Mouse (Mus musculus) C2C12 (cell line): ENCODE data around the gene Ank2. TPM values are rescaled to one million over a fixed set of nuclear protein-coding genes. Genes with fewer than 3 reads are reported as not detected.

Experiments
- H3K27me3 ChIP-seq: one replicate; pipeline ENCODE4 v1.6.1; 2011; ENCODE audit not compliant: control insufficient read depth, insufficient read depth, insufficient read length
- H3K36me3 ChIP-seq: one replicate; pipeline ENCODE4 v1.6.1; 2011; ENCODE audit not compliant: control insufficient read depth, insufficient read depth
- H3K4me3 ChIP-seq: one replicate; pipeline ENCODE4 v1.5.1; 2011; ENCODE audit warnings: mild to moderate bottlenecking, control low read depth; ENCODE audit not compliant: poor library complexity, insufficient read depth, severe bottlenecking
- H3K79me2 ChIP-seq: one replicate; pipeline ENCODE4 v1.6.1; 2011; ENCODE audit not compliant: control insufficient read depth, insufficient read depth
- H3K79me3 ChIP-seq: one replicate; pipeline ENCODE4 v1.6.1; 2011; ENCODE audit warnings: low read depth, control low read depth
- H3ac ChIP-seq: one replicate; pipeline ENCODE3; 2011; ENCODE audit warnings: low read depth; ENCODE audit not compliant: control insufficient read depth, insufficient read length
- CEBPB ChIP-seq: IDR thresholded peaks from one replicate; pipeline ENCODE4 v1.6.1; 2011; ENCODE audit warnings: low read depth, mild to moderate bottlenecking, control low read depth, moderate library complexity
- CTCF ChIP-seq: IDR thresholded peaks from one replicate; pipeline ENCODE4 v1.5.1; 2011; ENCODE audit not compliant: control insufficient read depth, insufficient read depth, insufficient read length
- FOSL1 ChIP-seq: IDR thresholded peaks from one replicate; pipeline ENCODE4 v1.8.0; 2011; ENCODE audit warnings: mild to moderate bottlenecking, low read length; ENCODE audit not compliant: poor library complexity, insufficient read depth, severe bottlenecking
- MAX ChIP-seq: IDR thresholded peaks from one replicate; pipeline ENCODE4 v1.6.1; 2011; ENCODE audit warnings: mild to moderate bottlenecking, control low read depth
- MYOD1 ChIP-seq: IDR thresholded peaks from one replicate; pipeline ENCODE4 v1.6.1; 2011; ENCODE audit warnings: low read depth; ENCODE audit not compliant: control insufficient read depth, insufficient read length
- MYOG ChIP-seq: IDR thresholded peaks from one replicate; pipeline ENCODE4 v1.6.1; 2011; ENCODE audit not compliant: control insufficient read depth, insufficient read length; ENCODE audit errors: extremely low read depth
- USF1 ChIP-seq: IDR thresholded peaks from one replicate; pipeline ENCODE4 v1.6.1; 2011; ENCODE audit warnings: low read depth, mild to moderate bottlenecking, control low read depth, moderate library complexity
- polyA plus RNA-seq: library from polyadenylated mRNA; unstranded; fragments of >200 nt; fragmentation: generic; extraction: Trizol; gene quantifications from one replicate; pipeline ENCODE4 v1.2.1, GENCODE M21; 2012; ENCODE audit warnings: missing spikeins

Gene Ank2
- polyA plus RNA-seq, 1 experiment = 3.5 TPM

DNA sequence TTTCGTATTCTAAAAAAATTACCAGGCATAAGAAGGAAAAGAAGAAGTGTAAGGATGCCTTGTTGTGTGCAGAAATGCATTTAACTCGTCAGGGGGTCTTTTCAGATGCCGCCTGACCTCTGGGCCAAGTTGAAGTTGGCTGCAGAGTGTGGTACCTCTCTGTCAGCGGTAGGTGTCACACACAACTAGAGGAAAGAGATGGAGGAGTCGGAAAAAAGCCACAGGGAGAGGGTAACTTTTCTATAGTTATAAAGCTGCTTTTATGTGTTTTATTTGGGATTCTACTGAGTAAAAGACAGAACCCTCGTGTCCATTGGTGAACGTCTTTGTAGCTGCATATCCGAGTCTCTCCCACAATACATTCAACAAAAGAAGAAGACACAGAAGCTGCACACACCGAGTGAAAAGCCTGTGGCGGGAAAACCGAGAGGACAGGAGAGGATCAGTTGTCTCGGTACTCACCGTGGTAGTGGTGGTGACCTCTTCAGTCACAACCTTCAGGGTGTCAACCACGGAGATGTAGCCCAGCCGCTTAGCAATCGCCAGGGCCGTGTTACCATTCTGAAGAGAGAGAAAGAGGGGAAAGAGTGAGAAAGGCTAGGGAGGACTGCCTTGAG lies 501.7 kb downstream of the Ank2 start:
- Histone ChIP-seq H3K79me3 (no peaks in the 10 kb centered on the region), H3ac (no peak overlapping the region), H3K4me3 (no peak overlapping the region), H3K36me3 (no peaks in the 10 kb centered on the region), H3K27me3 (no peaks in the 10 kb centered on the region), H3K79me2 (no peaks in the 10 kb centered on the region)
- TF ChIP-seq FOSL1 (no peak), USF1 (no peak), CEBPB (no peak)

DNA sequence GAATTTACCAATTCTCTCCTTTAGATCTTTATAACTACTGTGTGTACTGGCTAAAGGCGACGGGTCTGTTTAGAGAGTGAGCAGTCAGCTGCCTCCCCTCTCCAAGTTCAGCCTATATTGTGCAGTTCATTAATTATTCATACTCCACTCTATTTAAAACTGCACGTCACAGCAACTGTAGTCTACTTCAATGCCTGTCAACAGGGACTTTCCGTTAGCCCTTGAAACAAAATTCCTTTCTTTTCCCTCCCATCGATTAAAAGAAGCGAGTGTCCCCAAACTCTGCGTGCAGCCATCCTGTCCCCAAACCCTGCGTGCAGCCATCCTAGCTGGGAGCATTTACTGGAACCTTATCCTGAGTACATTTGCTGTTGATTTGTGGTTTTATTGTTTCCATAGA lies 502.4 kb downstream of the Ank2 start:
- H3K27me3 ChIP-seq = no peaks in the 10 kb centered on the region
- H3K79me2 ChIP-seq = no peaks in the 10 kb centered on the region
- H3K79me3 ChIP-seq = no peaks in the 10 kb centered on the region
- H3K36me3 ChIP-seq = no peaks in the 10 kb centered on the region
- no peak overlapping the region for H3ac ChIP-seq
- H3K4me3 ChIP-seq = no peak overlapping the region
- TF ChIP-seq FOSL1 (no peak), CEBPB (no peak), MYOG (no peak), USF1 (no peak), MYOD1 (no peak), MAX (no peak), CTCF (no peak)

DNA sequence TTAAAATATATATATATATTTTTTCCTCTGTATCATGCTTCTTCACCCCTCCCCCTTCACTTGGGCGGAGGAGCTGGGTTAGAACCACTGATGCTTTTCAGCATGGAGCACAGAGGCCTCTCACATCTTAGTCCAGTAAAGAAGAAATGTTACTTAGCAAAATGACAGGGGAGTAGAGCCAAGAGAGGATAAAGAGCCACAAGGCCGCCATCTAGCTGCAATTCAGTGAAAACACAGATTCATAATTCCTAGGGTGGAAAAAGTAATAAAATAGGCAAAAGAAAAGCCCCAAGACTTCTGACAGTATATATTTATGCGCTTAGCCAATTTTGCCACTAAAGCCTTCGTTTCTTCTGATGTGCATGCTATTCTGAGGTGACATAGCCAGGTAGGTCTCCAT lies 503.2 kb downstream of the Ank2 start:
- no peaks in the 10 kb centered on the region for H3K79me3 ChIP-seq
- H3K36me3 ChIP-seq = no peaks in the 10 kb centered on the region
- H3K27me3 ChIP-seq = no peaks in the 10 kb centered on the region
- no peaks in the 10 kb centered on the region for H3K79me2 ChIP-seq
- H3K4me3 ChIP-seq = no peak overlapping the region
- H3ac ChIP-seq = no peak overlapping the region
- no peak for TF ChIP-seq MAX
- no peak for TF ChIP-seq MYOG
- TF ChIP-seq CEBPB = no peak
- TF ChIP-seq CTCF = no peak
- no peak for TF ChIP-seq MYOD1
- TF ChIP-seq USF1 = no peak
- TF ChIP-seq FOSL1 = no peak

DNA sequence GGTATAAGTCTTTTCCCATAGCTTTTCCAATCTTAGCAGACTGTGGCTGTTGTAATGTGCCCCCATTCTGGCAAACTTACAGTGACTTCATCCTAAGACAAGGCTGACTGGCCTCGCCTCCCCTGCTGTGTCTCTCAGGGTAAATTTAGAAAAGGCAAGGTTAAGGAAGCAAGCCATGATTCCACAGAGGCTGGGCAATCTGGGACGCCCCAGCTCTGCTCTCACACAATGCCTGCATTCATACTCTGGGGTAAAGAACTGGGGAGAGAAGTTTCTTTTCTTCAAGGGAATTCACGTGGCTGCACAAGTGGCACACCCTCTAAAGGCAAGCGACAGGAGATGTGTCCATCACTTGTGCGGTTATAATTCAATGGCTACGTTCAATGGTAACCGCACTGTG lies 505.0 kb downstream of the Ank2 start:
- H3K36me3 ChIP-seq = no peaks in the 10 kb centered on the region
- no peak overlapping the region for H3K4me3 ChIP-seq
- no peaks in the 10 kb centered on the region for H3K27me3 ChIP-seq
- no peak for TF ChIP-seq MYOD1
- no peak for TF ChIP-seq USF1
- no peak for TF ChIP-seq MYOG
- TF ChIP-seq MAX = no peak
- no peak for TF ChIP-seq CEBPB
- no peak for TF ChIP-seq CTCF
- no peak for TF ChIP-seq FOSL1
- no peaks in the 10 kb centered on the region for H3K79me3 ChIP-seq
- no peaks in the 10 kb centered on the region for H3K79me2 ChIP-seq
- H3ac ChIP-seq = no peak overlapping the region

DNA sequence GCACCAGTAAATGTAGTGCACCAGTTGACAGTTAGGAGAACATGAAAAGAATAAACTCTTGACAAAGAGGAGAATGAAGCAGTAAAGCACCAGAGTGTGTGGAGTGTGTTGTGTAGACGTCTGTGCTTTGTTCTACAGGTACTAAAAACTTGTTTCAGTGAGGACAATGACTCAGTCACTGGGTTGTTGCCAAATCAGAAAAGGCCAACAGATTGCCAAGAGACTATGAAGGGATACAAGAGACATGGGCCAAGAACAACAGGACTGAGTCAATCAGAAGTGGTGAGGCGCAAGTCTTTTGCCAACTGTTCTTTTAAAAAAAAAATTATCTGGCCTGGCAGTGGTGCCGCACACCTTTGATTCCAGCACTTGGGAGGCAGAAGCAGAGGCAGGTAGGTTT lies 509.2 kb downstream of the Ank2 start:
- H3K36me3 ChIP-seq = no peaks in the 10 kb centered on the region
- no peak for TF ChIP-seq MAX
- no peak for TF ChIP-seq MYOD1
- TF ChIP-seq CTCF = no peak
- TF ChIP-seq FOSL1 = no peak
- TF ChIP-seq CEBPB = no peak
- no peak for TF ChIP-seq MYOG
- no peak for TF ChIP-seq USF1
- H3K27me3 ChIP-seq = no peaks in the 10 kb centered on the region
- H3K79me2 ChIP-seq = no peaks in the 10 kb centered on the region
- H3K79me3 ChIP-seq = no peaks in the 10 kb centered on the region
- H3ac ChIP-seq = no peak overlapping the region
- no peak overlapping the region for H3K4me3 ChIP-seq

DNA sequence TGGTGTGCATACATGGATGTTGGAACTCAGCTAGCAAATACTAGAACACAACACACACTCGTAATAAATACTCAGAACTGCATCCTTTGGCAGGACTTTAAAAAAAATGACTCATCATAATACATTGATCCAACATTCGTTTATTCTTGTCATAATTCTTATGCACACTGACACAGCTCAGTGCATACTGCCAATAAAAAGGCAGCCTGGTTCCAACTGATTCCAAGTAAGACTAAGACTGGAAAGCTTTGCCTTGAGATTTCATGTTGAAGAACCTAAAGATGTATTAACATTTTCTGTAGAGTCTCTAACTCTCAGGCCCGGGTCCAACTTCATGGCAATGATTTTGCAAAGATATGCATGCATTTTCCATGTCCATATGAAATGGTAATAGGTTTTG lies 512.5 kb downstream of the Ank2 start:
- H3K4me3 ChIP-seq = no peak overlapping the region
- H3ac ChIP-seq = no peak overlapping the region
- H3K27me3 ChIP-seq = no peaks in the 10 kb centered on the region
- no peaks in the 10 kb centered on the region for H3K79me2 ChIP-seq
- H3K36me3 ChIP-seq = no peaks in the 10 kb centered on the region
- H3K79me3 ChIP-seq = no peaks in the 10 kb centered on the region
- TF ChIP-seq CEBPB (no peak), FOSL1 (no peak)
